Comparison of ENCODE assay signal across 8 mouse cellular contexts in genomic region chr9:49485250-49485891, GRCm38 (mm10). TPM values are rescaled to one million over a fixed set of nuclear protein-coding genes. Genes with fewer than 3 reads are reported as not detected.
DNase-seq lines count a peak whose midpoint lies in the region; ATAC-seq and TF ChIP-seq lines count a peak whose summit lies in the region.

No protein-coding gene starts in this region.

- peak overlapping the region; percentile 64 for H3K4me3 ChIP-seq in heart, embryonic 15.5 days
- H3K4me3 ChIP-seq in kidney, postnatal 0 days (replicated peaks; ENCODE audit: low read depth, low read length), result peak overlapping the region; percentile 61
- peak overlapping the region; percentile 94 for H3K4me3 ChIP-seq in megakaryocyte, embryonic 14.5 days (replicated peaks)

- DNase-seq in right cerebral cortex, postnatal 4 days, result peak; percentile 44
- DNase-seq in right cerebral cortex, postnatal 36 days (ENCODE audit: low spot score in 2 of 2), result no peak
- DNase-seq in embryo, embryonic 10 days (ENCODE audit: low spot score), result peak; percentile 77
- peak; percentile 77 for DNase-seq in kidney, postnatal 0 days (ENCODE audit: low spot score)
- peak; percentile 63 for DNase-seq in thymus, postnatal 14 days
- no peak for DNase-seq in adipocyte (ENCODE audit: low spot score)

- H3K9ac ChIP-seq in heart, embryonic 15.5 days, result peak overlapping the region; percentile 45
- H3K9ac ChIP-seq in kidney, postnatal 0 days (ENCODE audit: low read depth, low read length), result peak overlapping the region; percentile 55

- H3K36me3 ChIP-seq in heart, embryonic 15.5 days, result no peaks in the 10 kb centered on the region
- no peaks in the 10 kb centered on the region for H3K36me3 ChIP-seq in kidney, postnatal 0 days (ENCODE audit: insufficient read depth, low read length)
- no peaks in the 10 kb centered on the region for H3K36me3 ChIP-seq in megakaryocyte, embryonic 14.5 days (replicated peaks; ENCODE audit: low read length)

- 3% methylated on average over 21 of the region's 21 CpGs for WGBS in heart, embryonic 15.5 days
- 5% methylated on average over 21 of the region's 21 CpGs for WGBS in kidney, postnatal 0 days

- ATAC-seq in heart, embryonic 15.5 days (replicated peaks; ENCODE audit: insufficient number of reproducible peaks, insufficient read depth, low FRiP score, low read depth), result no peak
- no peak for ATAC-seq in kidney, postnatal 0 days (replicated peaks; ENCODE audit: low FRiP score, low read depth)

- peak overlapping the region; percentile 76 for H3K4me2 ChIP-seq in heart, embryonic 15.5 days
- peak overlapping the region; percentile 93 for H3K4me2 ChIP-seq in kidney, postnatal 0 days (ENCODE audit: low read length)

- no peaks in the 10 kb centered on the region for H3K9me3 ChIP-seq in heart, embryonic 15.5 days (replicated peaks)
- no peaks in the 10 kb centered on the region for H3K9me3 ChIP-seq in kidney, postnatal 0 days (replicated peaks; ENCODE audit: low read length)
- H3K9me3 ChIP-seq in megakaryocyte, embryonic 14.5 days, result no peaks in the 10 kb centered on the region

- H3K4me1 ChIP-seq in heart, embryonic 15.5 days (replicated peaks), result 0 out of 2 replicates have a peak, but pooled peaks cover 7% of the 10 kb centered on the region
- H3K4me1 ChIP-seq in kidney, postnatal 0 days (replicated peaks; ENCODE audit: insufficient read depth, low read length), result 0 out of 2 replicates have a peak, but pooled peaks cover 4% of the 10 kb centered on the region
- peaks cover 45% of the 10 kb centered on the region for H3K4me1 ChIP-seq in megakaryocyte, embryonic 14.5 days

- H3K27ac ChIP-seq in heart, embryonic 15.5 days, result no peak overlapping the region
- peak overlapping the region; percentile 42 for H3K27ac ChIP-seq in kidney, postnatal 0 days

- H3K27me3 ChIP-seq in heart, embryonic 15.5 days, result 0 out of 2 replicates have a peak, but pooled peaks cover 3% of the 10 kb centered on the region
- H3K27me3 ChIP-seq in kidney, postnatal 0 days (ENCODE audit: insufficient read depth, low read length), result no peaks in the 10 kb centered on the region
- peaks cover 19% of the 10 kb centered on the region for H3K27me3 ChIP-seq in megakaryocyte, embryonic 14.5 days (replicated peaks)

- TF ChIP-seq CTCF in kidney, postnatal 0 days (IDR thresholded peaks at IDR 0.05; ENCODE audit: low read depth), result peak; percentile 76

RNA-seq across cellular contexts. Expression of gene Ttc12, which starts 0.7 kb away (rescaled TPM):
- polyA plus RNA-seq in heart, embryonic 15.5 days (2015; fragmentation: Nextera tagmentation; extraction: Ambion mirVana), result 2.1 and 2.7 TPM in 2 replicates
- polyA plus RNA-seq in kidney, postnatal 0 days (2015; fragmentation: Nextera tagmentation; extraction: Ambion mirVana), result 2.6 and 3.7 TPM in 2 replicates
- polyA plus RNA-seq in megakaryocyte, embryonic 14.5 days (2012; ENCODE audit: insufficient read depth, low replicate concordance), result 0.04 TPM in 1 of 2 replicates, not detected in the other

RNA-seq across cellular contexts. Expression of gene Ankk1, which starts 58.5 kb away (rescaled TPM):
- not detected in 2 replicates for polyA plus RNA-seq in heart, embryonic 15.5 days (2015; fragmentation: Nextera tagmentation; extraction: Ambion mirVana)
- polyA plus RNA-seq in kidney, postnatal 0 days (2015; fragmentation: Nextera tagmentation; extraction: Ambion mirVana), result not detected in 2 replicates
- not detected in 2 replicates for polyA plus RNA-seq in megakaryocyte, embryonic 14.5 days (2012; ENCODE audit: insufficient read depth, low replicate concordance)

Comparison
In these comparisons a context has a peak if more than half of its experiments do, and no peak if none do; other contexts are left out.
1. DNase-seq: peak in right cerebral cortex, postnatal 4 days (single experiment), embryo, embryonic 10 days (single experiment), kidney, postnatal 0 days (single experiment) and thymus, postnatal 14 days (single experiment); none in right cerebral cortex, postnatal 36 days (0 of 2) and adipocyte (single experiment).
2. Peak in every context shown above with its lines, with median percentiles within 50 percentile points of each other: H3K4me3 ChIP-seq.